Mouse (Mus musculus) kidney, postnatal 14 days (tissue): ENCODE results near the gene Cutal.

Experiments
- DNase-seq: peaks from one replicate; pipeline ENCODE4 v3.0.0; 2022; ENCODE audit warnings: mixed read lengths

Gene Cutal

GRCm38 (mm10) chr2:34920144-34920543, 45.9 kb downstream of the Cutal start:
- DNase-seq, result no peak

GRCm38 (mm10) chr2:34922729-34923128, 48.5 kb downstream of the Cutal start:
- no peak for DNase-seq

GRCm38 (mm10) chr2:34927320-34927719, 53.1 kb downstream of the Cutal start:
- no peak for DNase-seq

- no peak for DNase-seq
These were observed 63.3 kb downstream of the Cutal start for GRCm38 (mm10) chr2:34937460-34937859.

GRCm38 (mm10) chr2:34938269-34939208, 64.3 kb downstream of the Cutal start:
- DNase-seq, result no peak

- no peak for DNase-seq
These were observed 66.0 kb downstream of the Cutal start for GRCm38 (mm10) chr2:34940246-34940645.

- DNase-seq, result no peak
These were observed 67.0 kb downstream of the Cutal start for GRCm38 (mm10) chr2:34941061-34941675.
